Mouse (Mus musculus): ENCODE data around the gene Kctd20. TPM values are rescaled to one million over a fixed set of nuclear protein-coding genes. Genes with fewer than 3 reads are reported as not detected.
"Not testable (repeated sequence)": the region's sequence is repeated elsewhere in the genome, so short reads cannot be mapped to it uniquely, and the experiment has no call there.

Gene Kctd20
- total RNA-seq, 2 experiments from 2014 or later, result 53.3 to 55.5 TPM

DNA sequence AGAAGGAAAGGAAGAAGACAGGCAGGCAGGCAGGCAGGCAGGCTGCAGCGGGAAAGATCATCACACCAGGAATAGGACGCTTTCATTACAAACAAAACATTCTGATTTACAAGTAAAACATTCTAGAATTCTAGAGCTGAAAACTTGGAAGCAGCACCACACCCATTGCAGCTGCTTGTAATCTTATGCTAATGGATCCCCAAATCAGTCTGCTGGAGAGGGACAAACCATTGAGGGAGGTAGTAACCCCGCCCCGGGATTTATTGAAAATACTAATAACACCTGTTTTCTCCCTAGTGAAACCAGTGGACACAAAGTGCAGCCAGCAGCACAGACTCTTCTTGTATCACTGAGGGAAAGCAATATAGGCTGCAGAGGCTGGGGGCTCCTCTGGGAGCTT is 29.3 kb downstream of the Kctd20 start:
- intact Hi-C loops (cut with DNase I), result no loop called here
- DNase-seq, result no peak

- intact Hi-C loops (cut with DNase I), result no loop called here
- DNase-seq, result no peak
Measured at GRCm38 (mm10) chr17:28982591-28982990, 30.8 kb downstream of the Kctd20 start.

GRCm38 (mm10) chr17:28984724-28985420 is 33.1 kb downstream of the Kctd20 start:
- intact Hi-C loops (cut with DNase I), result loop anchor here (5.0 kb wide), 1 partner anchor 187 kb away; no protein-coding TSS in a partner anchor
- no peak for DNase-seq

GRCm38 (mm10) chr17:28986833-28987232 is 35.1 kb downstream of the Kctd20 start:
- DNase-seq, result peak in 1 of 2 experiments; percentile 32

DNA sequence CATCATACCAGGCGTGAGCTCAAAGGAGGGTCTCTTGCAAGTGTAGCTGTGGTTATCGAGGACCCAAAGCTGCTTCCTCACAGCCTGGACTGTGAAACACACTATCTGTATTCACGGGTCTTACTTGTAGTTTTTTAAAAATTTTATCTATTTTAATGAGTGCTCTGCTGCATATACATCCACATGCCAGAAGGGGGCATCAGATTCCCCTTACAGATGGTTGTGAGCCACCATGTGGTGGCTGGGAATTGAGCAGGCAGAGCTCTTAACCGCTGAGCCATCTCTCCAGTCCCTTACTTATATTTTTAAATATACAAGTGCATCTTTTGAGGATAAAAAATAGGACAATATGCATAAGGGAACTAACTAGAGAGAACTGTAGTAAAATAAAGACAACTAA is 36.0 kb downstream of the Kctd20 start:
- intact Hi-C loops (cut with DNase I), result loop anchor here (5.0 kb wide), 1 partner anchor 185 kb away; no protein-coding TSS in a partner anchor
- peak; percentile 19 to 39 for DNase-seq

More at GRCm38 (mm10) chr17:28986833-28987232, 35.1 kb downstream of the Kctd20 start:
- intact Hi-C loops (cut with DNase I), result loop anchor here (1.0 to 5.0 kb wide), 2 partner anchors 32 to 185 kb away; no protein-coding TSS in a partner anchor

DNA sequence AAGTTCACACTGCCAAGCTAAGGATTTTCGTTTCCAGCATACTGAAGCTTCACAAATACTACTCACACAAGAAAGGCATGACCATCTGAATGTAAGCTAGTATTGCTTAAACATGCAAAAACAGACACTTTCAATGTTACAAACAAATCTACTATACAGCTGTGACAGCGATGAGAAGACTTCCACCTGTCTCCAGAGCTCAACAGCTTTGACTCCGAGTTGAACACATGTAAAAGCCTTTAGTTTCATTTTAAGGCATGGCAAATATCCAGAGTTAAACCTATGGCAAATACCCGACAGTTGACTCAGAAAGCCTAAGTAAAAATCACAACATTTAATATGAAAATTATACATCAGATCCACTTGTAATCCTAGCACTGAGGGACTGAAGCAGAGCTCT is 36.5 kb downstream of the Kctd20 start:
- no peak for DNase-seq
- intact Hi-C loops (cut with DNase I), result loop anchor here (5.0 kb wide), 1 partner anchor 184 kb away; no protein-coding TSS in a partner anchor

GRCm38 (mm10) chr17:28988996-28989395 is 37.2 kb downstream of the Kctd20 start:
- DNase-seq, result no peak
- intact Hi-C loops (cut with DNase I), result loop anchor here (5.0 kb wide), 1 partner anchor 183 kb away; no protein-coding TSS in a partner anchor

DNA sequence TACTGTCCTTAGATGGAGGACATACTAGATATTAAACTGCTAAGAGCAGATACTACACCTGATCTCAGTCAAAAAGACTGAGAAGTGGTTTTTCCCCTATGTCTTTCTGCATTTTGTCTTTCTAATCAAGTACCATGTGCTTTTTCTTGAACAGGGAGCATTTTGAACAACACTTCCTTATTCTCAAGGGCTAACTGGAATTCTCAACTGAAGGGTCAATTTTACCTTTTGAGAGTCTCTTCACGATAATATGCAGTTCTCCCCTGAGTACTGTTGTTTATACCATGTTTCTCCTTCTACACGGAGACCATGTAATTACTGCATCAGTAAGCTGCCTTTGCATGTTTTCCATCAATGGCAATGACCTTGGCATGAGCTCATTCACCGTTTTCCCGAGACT is 38.3 kb downstream of the Kctd20 start:
- intact Hi-C loops (cut with DNase I), result no loop called here

GRCm38 (mm10) chr17:28991286-28991685 is 39.5 kb downstream of the Kctd20 start:
- intact Hi-C loops (cut with DNase I), result no loop called here
- no peak for DNase-seq

More for the DNA sequence above, 38.3 kb downstream of the Kctd20 start:
- DNase-seq, result no peak

- intact Hi-C loops (cut with DNase I), result no loop called here
- DNase-seq, result peak; percentile 32 to 44
Measured at GRCm38 (mm10) chr17:28992105-28992504, 40.4 kb downstream of the Kctd20 start.

DNA sequence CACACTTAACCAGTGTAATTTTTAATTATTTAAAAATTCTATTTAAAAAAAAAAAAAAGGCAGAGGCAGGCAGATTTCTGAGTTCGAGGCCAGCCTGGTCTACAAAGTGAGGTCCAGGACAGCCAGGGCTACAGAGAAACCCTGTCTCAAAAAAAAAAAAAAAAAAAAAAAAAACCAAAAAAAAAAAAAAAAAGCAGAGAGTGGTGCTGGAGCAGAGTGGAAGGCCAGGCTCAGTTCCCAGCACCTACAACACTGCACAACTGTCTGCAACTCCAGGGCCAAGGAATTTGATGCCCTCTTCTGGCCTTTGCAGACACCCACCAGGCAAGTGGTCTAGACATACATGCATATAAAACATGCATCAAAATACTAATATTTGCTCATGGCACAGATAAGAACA is 41.3 kb downstream of the Kctd20 start:
- DNase-seq; intact Hi-C loops (cut with DNase I): not testable (repeated sequence)

GRCm38 (mm10) chr17:28994615-28995014 is 42.9 kb downstream of the Kctd20 start:
- intact Hi-C loops (cut with DNase I), result no loop called here
- no peak for DNase-seq

DNA sequence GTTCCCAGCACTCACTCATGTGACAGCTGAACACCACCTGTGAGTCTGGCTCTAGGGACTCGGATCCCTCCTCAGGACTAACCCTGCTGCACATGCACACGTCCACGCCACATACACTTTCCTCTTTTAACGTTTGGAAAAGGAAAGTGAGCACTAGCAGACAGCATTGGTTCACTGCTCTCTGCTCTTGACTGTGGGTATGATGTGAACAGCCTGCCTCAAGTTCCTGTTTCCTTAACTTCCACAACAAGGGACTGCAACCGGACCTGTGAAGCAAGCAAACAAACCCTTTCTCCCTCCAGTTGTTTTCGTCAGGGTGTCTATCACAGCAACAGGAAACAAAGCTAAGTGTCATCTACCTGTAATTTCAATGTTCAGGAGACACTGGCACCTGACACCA is 48.7 kb downstream of the Kctd20 start:
- no peak for DNase-seq
- intact Hi-C loops (cut with DNase I), result no loop called here

GRCm38 (mm10) chr17:29003740-29004139 is 52.0 kb downstream of the Kctd20 start:
- DNase-seq, result no peak
- intact Hi-C loops (cut with DNase I), result no loop called here

DNA sequence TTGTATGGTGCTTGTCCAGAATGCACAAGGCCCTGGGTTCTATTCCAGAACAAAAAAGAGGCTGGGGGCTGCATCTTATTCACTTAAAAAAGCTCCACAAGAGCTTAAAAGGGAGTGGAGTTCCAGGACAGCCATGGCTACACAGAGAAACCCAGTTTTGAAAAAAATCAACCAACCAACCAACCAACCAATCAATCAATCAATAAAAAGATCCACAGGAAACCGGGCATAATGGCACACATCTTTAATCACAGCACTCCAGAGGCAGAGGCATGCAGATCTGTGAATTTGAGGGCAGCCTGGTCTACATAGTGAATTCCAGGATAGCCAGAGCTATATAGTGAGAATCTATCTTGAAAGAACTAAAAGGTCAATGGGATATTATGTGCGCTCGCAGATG is 53.3 kb downstream of the Kctd20 start:
- DNase-seq, result no peak
- intact Hi-C loops (cut with DNase I), result no loop called here

DNA sequence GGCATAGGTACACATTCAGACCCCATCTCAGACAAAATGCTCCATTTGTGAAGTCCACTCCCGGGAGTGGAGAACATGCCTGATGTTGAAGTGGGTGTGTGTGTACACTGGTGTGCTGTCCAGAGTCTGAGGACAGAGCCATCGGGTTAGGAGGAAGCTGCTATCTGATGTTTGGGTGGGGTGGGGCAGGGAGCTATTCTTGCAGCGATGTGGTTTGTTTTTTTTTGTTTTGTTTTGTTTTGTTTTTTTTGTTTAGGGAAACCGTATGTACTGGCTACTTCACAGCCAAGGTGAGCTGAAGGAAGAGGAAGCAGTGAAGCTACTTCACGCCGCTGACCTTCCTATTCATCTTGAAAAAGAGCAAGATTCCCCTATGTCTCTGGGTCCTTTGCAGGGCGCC is 55.1 kb downstream of the Kctd20 start:
- intact Hi-C loops (cut with DNase I), result no loop called here
- no peak for DNase-seq

GRCm38 (mm10) chr17:29007243-29007640 is 55.5 kb downstream of the Kctd20 start:
- intact Hi-C loops (cut with DNase I), result no loop called here
- DNase-seq, result no peak

DNA sequence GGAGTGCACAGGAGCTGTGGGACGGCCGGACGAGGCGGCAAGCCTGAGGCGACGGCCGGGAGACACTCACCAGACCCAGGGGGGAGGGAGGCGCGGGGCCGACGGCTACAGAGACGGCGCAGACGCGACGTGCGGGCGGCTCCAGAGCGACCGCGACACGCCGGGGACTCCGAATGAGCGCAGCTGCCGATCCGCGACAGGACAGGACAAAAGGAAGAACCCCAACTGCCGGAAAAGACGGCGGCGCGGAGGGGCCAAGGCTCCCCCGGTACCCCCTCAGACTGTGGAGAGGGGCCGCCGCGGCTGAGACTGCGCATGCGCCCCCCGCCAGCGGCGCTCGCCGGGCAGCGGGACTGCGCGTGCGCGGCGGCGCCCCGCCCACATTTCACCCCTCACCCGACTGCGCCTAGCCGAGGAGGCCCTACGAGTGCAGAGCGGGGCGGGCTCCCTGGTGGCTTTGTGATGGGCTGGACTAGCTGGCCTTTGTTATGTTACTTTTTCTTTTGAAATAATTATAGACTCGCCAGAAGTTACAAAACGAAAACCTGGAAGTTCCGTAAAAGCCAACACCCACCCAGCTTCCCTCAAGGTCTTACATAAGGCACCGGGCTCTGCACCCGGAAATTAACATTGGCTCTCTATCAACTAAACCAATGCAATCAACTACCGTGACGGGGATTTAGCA is 56.0 kb downstream of the Kctd20 start, which contains the start of gene Stk38:
Gene Stk38 (minus strand): TSS at position 355 of the 685 bp plus-strand sequence.
- DNase-seq, result peak; percentile 95 to 98
- intact Hi-C loops (cut with DNase I), result loop anchor here (1.0 kb wide), 1 partner anchor 25 kb away; the partner anchor contains the start of gene Srsf3

DNA sequence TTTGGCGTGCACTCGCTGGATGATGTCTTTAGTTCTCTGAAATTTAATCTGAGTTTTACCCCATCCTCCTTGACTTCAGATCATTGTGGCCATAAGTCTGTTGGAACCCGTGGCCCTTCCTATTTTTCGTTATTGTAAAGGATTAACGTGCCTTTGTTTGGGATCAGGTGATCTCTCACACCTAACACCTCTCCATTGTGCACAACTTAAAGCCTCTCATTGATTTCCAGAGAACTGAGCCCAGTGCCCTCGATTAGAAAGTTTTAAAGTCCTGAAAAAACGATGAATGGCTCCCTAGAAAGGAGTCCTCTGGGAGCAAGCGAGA is 56.5 kb downstream of the Kctd20 start:
- intact Hi-C loops (cut with DNase I), result loop anchor here (1.0 kb wide), 1 partner anchor 24 kb away; the partner anchor contains the start of gene Srsf3
- no peak for DNase-seq

DNA sequence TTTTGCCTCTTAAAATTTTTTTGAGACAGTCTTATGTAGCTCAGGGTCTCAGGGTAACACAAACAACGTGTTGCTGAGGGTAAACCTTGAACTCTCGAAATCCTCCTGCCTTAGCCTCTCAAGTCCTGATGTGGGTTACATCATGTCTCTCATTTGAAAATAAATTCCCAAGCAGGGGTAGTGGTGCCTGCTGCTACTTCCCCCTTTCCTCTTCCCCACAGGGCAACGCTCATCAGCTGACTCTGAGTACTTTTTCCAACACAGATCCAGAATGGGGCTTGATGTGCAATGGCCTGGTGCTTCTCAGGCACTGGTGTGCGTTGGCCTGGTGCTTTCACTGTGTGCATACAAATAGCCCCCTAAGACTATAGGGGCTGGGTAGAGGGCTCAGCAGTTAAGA is 57.4 kb downstream of the Kctd20 start:
- DNase-seq, result no peak
- intact Hi-C loops (cut with DNase I), result no loop called here

DNA sequence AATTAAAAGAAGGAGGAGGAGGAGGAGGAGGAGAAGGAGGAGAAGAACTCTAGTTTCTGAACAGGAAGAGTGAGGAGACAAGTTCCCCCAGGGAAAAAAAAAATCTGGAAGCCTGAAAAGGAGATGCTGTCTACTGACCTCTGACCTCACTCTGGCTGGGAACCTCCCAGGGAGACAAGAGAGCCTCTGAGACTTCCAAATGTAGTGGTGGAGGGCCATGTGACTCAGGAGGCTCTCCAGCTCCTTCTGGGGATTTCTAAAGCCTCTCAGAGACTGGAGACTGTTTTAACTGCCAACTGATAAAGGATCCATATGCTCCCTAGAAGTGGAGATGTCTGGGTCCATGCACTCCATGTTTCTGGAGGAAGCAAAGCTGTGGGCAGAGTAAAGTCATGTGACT is 62.5 kb downstream of the Kctd20 start:
- intact Hi-C loops (cut with DNase I), result no loop called here

DNA sequence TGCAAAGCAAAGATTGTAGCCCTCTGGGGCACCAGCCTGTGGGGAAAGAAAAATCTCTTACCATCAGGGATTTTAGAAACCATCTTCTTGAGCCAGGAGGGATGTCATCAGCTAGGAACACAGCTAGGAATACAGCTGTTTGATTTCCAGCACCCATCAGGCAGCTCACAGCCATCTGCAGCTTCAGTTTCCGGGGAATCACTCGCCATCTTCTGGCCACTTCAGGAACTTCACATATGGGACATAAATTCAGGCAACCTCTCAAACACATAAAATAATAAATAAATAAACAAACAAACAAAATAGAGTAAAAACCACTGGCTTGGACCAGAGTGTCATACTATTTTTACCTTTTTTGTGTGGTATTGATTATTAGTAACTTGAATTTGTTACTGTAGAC is 63.9 kb downstream of the Kctd20 start:
- DNase-seq, result peak; percentile 50 to 52
- intact Hi-C loops (cut with DNase I), result no loop called here

More for the DNA sequence above, 62.5 kb downstream of the Kctd20 start:
- DNase-seq, result no peak
